Mouse (Mus musculus): ENCODE measurements at regions not wholly inside any gene's neighbourhood (a gene's known extent, or its start where the extent isn't known, plus 50 kb on each side); places are given as distances from the start of the nearest gene placed in this dataset.
"Not testable (repeated sequence)": the region's sequence is repeated elsewhere in the genome, so short reads cannot be mapped to it uniquely, and the experiment has no call there.

DNA sequence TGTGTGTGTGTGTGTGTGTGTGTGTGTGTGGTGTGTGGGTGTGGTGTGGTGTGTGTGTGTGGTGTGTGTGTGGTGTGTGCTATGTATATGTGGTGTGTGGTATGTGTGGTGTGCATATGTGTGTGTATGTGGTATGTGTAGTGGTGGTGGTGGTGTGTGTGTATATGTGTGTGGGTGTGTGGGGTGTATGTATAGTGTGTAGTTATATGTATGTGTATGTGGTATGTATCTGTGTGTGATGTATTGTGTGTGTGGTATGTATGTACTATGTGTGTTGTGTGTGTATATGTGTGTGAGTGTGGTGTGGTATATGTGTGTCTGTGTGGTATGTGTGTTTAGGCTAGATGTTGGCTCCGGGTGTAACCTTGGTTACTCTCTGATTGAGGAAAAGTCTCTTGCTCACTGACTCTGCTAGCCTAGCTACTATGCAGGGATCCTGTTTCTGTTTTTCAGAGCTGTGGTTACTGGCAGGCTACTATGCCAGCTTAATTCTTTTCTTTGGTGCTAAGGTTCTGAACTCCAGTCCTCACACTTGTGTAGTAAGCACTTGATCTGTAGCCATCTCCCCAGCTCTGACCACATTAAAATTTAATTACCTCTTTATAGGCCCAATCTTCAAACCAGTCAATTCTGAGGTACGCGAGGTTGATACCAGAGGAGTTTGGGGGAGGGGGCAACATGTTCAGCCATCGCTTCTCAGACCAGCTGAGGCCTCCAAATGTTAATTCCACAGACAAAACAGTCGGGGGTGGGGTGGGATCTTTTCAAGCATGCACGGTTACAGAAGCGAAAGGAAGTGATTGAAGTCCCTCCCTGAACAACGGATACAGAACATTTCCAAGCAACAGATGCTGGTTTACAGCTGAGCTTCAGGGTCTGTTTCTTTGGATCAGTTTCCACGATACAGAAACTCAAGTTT, 126.4 kb upstream of the Camk1g start:
- no peak for TF ChIP-seq CTCF (IDR thresholded peaks at IDR 0.05; ENCODE audit: low read depth)
- Histone ChIP-seq H3K4me3 (ENCODE audit: low read depth, low read length) (no peak overlapping the region), H3K9me3 (ENCODE audit: control insufficient read depth) (no peaks in the 10 kb centered on the region), H3K9ac (ENCODE audit: low read depth, low read length) (no peak overlapping the region), H3K27ac (ENCODE audit: low read depth, low read length) (no peak overlapping the region), H3K4me1 (replicated peaks; ENCODE audit: control insufficient read depth, insufficient read depth, low read length) (no peaks in the 10 kb centered on the region), H3K36me3 (ENCODE audit: control insufficient read depth, insufficient read depth) (no peaks in the 10 kb centered on the region), H3K4me2 (replicated peaks; ENCODE audit: low read depth) (no peak overlapping the region), H3K27me3 (replicated peaks; ENCODE audit: control insufficient read depth, insufficient read depth, low read length) (no peaks in the 10 kb centered on the region)
- ATAC-seq, result no peak
- 64% methylated on average over 9 of the region's 9 CpGs for WGBS

DNA sequence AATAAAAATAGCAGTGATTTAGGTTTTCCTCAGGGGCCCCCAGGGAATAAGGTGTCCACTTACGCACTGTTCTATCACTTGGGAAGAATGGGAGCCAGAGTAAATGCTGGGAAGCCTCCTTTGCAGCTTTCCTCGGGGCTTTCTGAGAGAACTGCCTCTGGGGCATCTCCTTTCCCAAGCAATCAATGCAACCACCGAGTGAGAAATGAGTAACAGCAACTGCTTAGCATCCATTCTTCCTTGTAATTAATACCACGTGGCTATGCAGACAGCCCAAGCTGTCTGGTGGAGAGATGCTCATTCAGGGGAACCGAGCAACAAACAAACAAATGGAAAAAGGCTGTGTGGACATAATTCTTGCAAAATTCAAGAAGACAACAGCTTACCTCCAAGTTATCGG, 117.9 kb upstream of the Camk1g start:
- Histone ChIP-seq H3K9ac (ENCODE audit: low read depth, low read length) (no peak overlapping the region), H3K27ac (ENCODE audit: low read depth, low read length) (no peak overlapping the region), H3K4me3 (ENCODE audit: low read depth, low read length) (no peak overlapping the region), H3K9me3 (ENCODE audit: control insufficient read depth) (no peaks in the 10 kb centered on the region), H3K36me3 (ENCODE audit: control insufficient read depth, insufficient read depth) (no peaks in the 10 kb centered on the region), H3K27me3 (replicated peaks; ENCODE audit: control insufficient read depth, insufficient read depth, low read length) (no peaks in the 10 kb centered on the region), H3K4me2 (replicated peaks; ENCODE audit: low read depth) (no peak overlapping the region), H3K4me1 (replicated peaks; ENCODE audit: control insufficient read depth, insufficient read depth, low read length) (no peaks in the 10 kb centered on the region)
- no peak for TF ChIP-seq CTCF (IDR thresholded peaks at IDR 0.05; ENCODE audit: low read depth)
- no peak for ATAC-seq
- 55% methylated on average over 6 of the region's 6 CpGs for WGBS

GRCm38 (mm10) chr1:193486668-193487067, 116.6 kb upstream of the Camk1g start:
- not testable (repeated sequence) for H3K9ac ChIP-seq (ENCODE audit: low read depth, low read length); H3K4me2 ChIP-seq (replicated peaks; ENCODE audit: low read depth); H3K9me3 ChIP-seq (ENCODE audit: control insufficient read depth); H3K27ac ChIP-seq (ENCODE audit: low read depth, low read length); H3K27me3 ChIP-seq (replicated peaks; ENCODE audit: control insufficient read depth, insufficient read depth, low read length); H3K4me3 ChIP-seq (ENCODE audit: low read depth, low read length); H3K4me1 ChIP-seq (replicated peaks; ENCODE audit: control insufficient read depth, insufficient read depth, low read length); ATAC-seq; H3K36me3 ChIP-seq (ENCODE audit: control insufficient read depth, insufficient read depth)
- 3% methylated on average over 2 of the region's 2 CpGs for WGBS

DNA sequence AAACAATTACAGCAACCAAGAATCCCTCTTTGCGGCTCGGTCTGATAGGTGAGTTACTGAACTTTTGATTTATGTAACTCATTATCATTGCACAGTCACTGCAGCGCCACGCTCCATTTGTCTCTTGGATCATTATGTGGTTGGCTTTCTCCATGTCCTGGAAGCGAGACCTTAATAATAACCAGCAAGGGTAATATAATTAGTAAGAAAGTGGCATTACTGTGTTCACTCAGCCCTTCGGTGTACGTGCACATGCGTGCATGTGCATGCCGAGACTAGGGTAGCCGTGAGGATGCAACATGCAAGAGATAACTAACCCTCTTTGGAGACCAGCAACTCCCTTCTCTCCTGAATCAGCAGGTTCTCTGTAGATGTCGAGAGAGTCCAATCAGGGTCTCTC, 114.9 kb upstream of the Camk1g start:
- H3K27me3 ChIP-seq (replicated peaks; ENCODE audit: control insufficient read depth, insufficient read depth, low read length), result no peaks in the 10 kb centered on the region
- 83% methylated on average over 11 of the region's 11 CpGs for WGBS
- no peaks in the 10 kb centered on the region for H3K4me1 ChIP-seq (replicated peaks; ENCODE audit: control insufficient read depth, insufficient read depth, low read length)
- no peak for ATAC-seq
- no peak overlapping the region for H3K4me2 ChIP-seq (replicated peaks; ENCODE audit: low read depth)
- H3K4me3 ChIP-seq (ENCODE audit: low read depth, low read length), result no peak overlapping the region
- no peaks in the 10 kb centered on the region for H3K9me3 ChIP-seq (ENCODE audit: control insufficient read depth)
- H3K36me3 ChIP-seq (ENCODE audit: control insufficient read depth, insufficient read depth), result no peaks in the 10 kb centered on the region
- H3K27ac ChIP-seq (ENCODE audit: low read depth, low read length), result no peak overlapping the region
- TF ChIP-seq CTCF (IDR thresholded peaks at IDR 0.05; ENCODE audit: low read depth), result no peak
- no peak overlapping the region for H3K9ac ChIP-seq (ENCODE audit: low read depth, low read length)

GRCm38 (mm10) chr1:193477298-193477697, 107.2 kb upstream of the Camk1g start:
- Histone ChIP-seq H3K4me3 (ENCODE audit: low read depth, low read length) (no peak overlapping the region), H3K9me3 (ENCODE audit: control insufficient read depth) (no peaks in the 10 kb centered on the region), H3K9ac (ENCODE audit: low read depth, low read length) (no peak overlapping the region), H3K4me1 (replicated peaks; ENCODE audit: control insufficient read depth, insufficient read depth, low read length) (no peaks in the 10 kb centered on the region), H3K36me3 (ENCODE audit: control insufficient read depth, insufficient read depth) (no peaks in the 10 kb centered on the region), H3K27ac (ENCODE audit: low read depth, low read length) (no peak overlapping the region), H3K4me2 (replicated peaks; ENCODE audit: low read depth) (no peak overlapping the region), H3K27me3 (replicated peaks; ENCODE audit: control insufficient read depth, insufficient read depth, low read length) (no peaks in the 10 kb centered on the region)
- WGBS, result 68% methylated on average over 1 of the region's 1 CpGs
- ATAC-seq, result no peak
- no peak for TF ChIP-seq CTCF (IDR thresholded peaks at IDR 0.05; ENCODE audit: low read depth)

- 89% methylated on average over 7 of the region's 7 CpGs for WGBS
- TF ChIP-seq CTCF (IDR thresholded peaks at IDR 0.05; ENCODE audit: low read depth), result no peak
Observed at GRCm38 (mm10) chr1:193476805-193477204, 106.7 kb upstream of the Camk1g start.

More at GRCm38 (mm10) chr1:193476805-193477204, 106.7 kb upstream of the Camk1g start:
- H3K9ac ChIP-seq (ENCODE audit: low read depth, low read length), result no peak overlapping the region
- no peaks in the 10 kb centered on the region for H3K4me1 ChIP-seq (replicated peaks; ENCODE audit: control insufficient read depth, insufficient read depth, low read length)
- H3K9me3 ChIP-seq (ENCODE audit: control insufficient read depth), result no peaks in the 10 kb centered on the region
- H3K27me3 ChIP-seq (replicated peaks; ENCODE audit: control insufficient read depth, insufficient read depth, low read length), result no peaks in the 10 kb centered on the region
- H3K4me3 ChIP-seq (ENCODE audit: low read depth, low read length), result no peak overlapping the region
- no peaks in the 10 kb centered on the region for H3K36me3 ChIP-seq (ENCODE audit: control insufficient read depth, insufficient read depth)
- H3K4me2 ChIP-seq (replicated peaks; ENCODE audit: low read depth), result no peak overlapping the region
- H3K27ac ChIP-seq (ENCODE audit: low read depth, low read length), result no peak overlapping the region
- no peak for ATAC-seq

Data from intestine, postnatal 0 days (tissue).